Mouse (Mus musculus) forebrain, embryonic 11.5 days (tissue): ENCODE results near the gene Syne3. TPM values are rescaled to one million over a fixed set of nuclear protein-coding genes. Genes with fewer than 3 reads are reported as not detected.

Source experiments
- ATAC-seq: fragments of 200-750 bp; cut with Nextera tagmentation; replicated peaks from 2 replicates; pipeline ENCODE4 v1.8.0; 2017; ENCODE audit warnings: moderate TSS enrichment; ENCODE audit not compliant: low FRiP score
- DNase-seq: peaks from one replicate; pipeline ENCODE4 v3.0.0-alpha.2; 2017; ENCODE audit warnings: low spot score
- H3K27ac ChIP-seq: fragments of 300-500 bp; sonication (generic); 2 replicates; pipeline ENCODE4 v1.5.1; 2014; ENCODE audit warnings: low read depth, low read length
- H3K27me3 ChIP-seq: fragments of 300-500 bp; sonication (generic); 2 replicates; pipeline ENCODE4 v1.6.1; 2014; ENCODE audit warnings: mild to moderate bottlenecking, low read length, mixed read lengths; ENCODE audit not compliant: control insufficient read depth, insufficient read depth
- H3K36me3 ChIP-seq: fragments of 300-500 bp; sonication (generic); 2 replicates; pipeline ENCODE4 v1.6.1; 2014; ENCODE audit warnings: mild to moderate bottlenecking, low read length, moderate library complexity, mixed read lengths; ENCODE audit not compliant: control insufficient read depth, insufficient read depth
- H3K4me1 ChIP-seq: fragments of 300-500 bp; sonication (generic); replicated peaks from 2 replicates; pipeline ENCODE4 v1.6.1; 2014; ENCODE audit warnings: low read length, mixed read lengths; ENCODE audit not compliant: control insufficient read depth, insufficient read depth
- H3K4me2 ChIP-seq: fragments of 300-500 bp; sonication (generic); 2 replicates; pipeline ENCODE4 v1.6.1; 2014; ENCODE audit warnings: low read depth, mild to moderate bottlenecking, low read length, moderate library complexity, mixed read lengths; ENCODE audit not compliant: severe bottlenecking
- H3K4me3 ChIP-seq: fragments of 300-500 bp; sonication (generic); 2 replicates; pipeline ENCODE4 v1.5.1; 2014; ENCODE audit warnings: low read depth, low read length
- H3K9ac ChIP-seq: fragments of 300-500 bp; sonication (generic); 2 replicates; pipeline ENCODE4 v1.6.1; 2014; ENCODE audit warnings: low read length
- H3K9me3 ChIP-seq: fragments of 300-500 bp; sonication (generic); 2 replicates; pipeline ENCODE4 v1.6.1; 2016; ENCODE audit warnings: low read length, mixed read lengths; ENCODE audit not compliant: control insufficient read depth
- WGBS: fragments of 180-500 bp; shearing (Covaris S2); extraction: QIAGEN DNeasy Blood & Tissue Kit; methylation state at CpG from one replicate; pipeline ENCODE4 v1.1.7; 2014; 5-methylcytosine and 5-hydroxymethylcytosine counted together
- polyA plus RNA-seq: library from polyadenylated mRNA; unstranded; fragments of >200 nt; fragmentation: Nextera tagmentation; extraction: Ambion mirVana; gene quantifications from 2 replicates; pipeline ENCODE4 v1.2.1, GENCODE M21; 2014

Syne3 gene
- polyA plus RNA-seq, 1 experiment from 2014 or later, result 0.20 TPM

DNA sequence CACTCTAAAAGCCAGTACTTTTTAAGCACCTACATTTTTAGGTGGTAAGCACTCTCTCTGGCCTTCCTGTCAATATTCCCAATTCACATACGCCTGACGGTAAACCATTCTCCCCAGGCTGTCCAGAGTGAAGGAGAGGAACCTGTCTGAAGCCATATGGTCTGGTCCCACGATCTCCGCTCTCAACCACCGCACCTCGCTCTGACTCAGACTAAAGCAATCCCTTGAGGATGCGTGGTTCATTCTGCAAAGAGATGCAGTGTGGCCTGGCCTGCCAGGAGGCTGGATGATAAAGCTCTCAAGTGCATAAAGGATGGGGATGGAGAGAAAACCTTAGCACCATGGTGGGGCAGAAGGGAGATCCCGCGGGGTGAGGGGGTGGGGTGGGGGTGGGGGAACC lies 49.6 kb downstream of the Syne3 start:
- no peaks in the 10 kb centered on the region for H3K9me3 ChIP-seq
- no peaks in the 10 kb centered on the region; the same call in 1 of the 2 replicates for H3K27me3 ChIP-seq
- ATAC-seq (no peak), DNase-seq (no peak)
- H3K4me1 ChIP-seq, result 0 out of 2 replicates have a peak, but pooled peaks cover 2% of the 10 kb centered on the region
- no peak overlapping the region for H3K27ac ChIP-seq
- H3K4me3 ChIP-seq, result no peak overlapping the region
- H3K36me3 ChIP-seq, result no peaks in the 10 kb centered on the region
- no peak overlapping the region for H3K4me2 ChIP-seq
- no peak overlapping the region for H3K9ac ChIP-seq
- WGBS, result 69% methylated on average over 9 of the region's 9 CpGs

DNA sequence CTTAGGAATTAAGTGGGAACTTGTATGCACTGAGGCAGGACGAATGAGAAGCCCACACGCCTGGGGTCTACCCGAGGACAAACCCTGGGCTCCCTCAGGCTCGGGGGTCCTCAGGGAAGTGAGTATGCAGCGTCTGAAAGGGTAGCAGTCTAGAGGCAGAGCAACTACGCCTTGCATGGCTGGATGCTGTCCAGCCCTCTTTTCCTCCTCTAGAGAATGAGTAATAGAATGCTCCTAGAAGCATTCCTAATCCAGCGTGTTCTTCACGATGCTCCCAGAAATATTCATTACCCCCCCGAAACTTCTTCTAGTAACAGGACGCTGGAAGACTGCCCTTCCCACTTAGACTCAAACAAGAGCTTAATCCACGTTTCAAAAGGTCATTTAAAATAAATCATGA lies 51.3 kb downstream of the Syne3 start:
- H3K36me3 ChIP-seq, result no peaks in the 10 kb centered on the region
- no peaks in the 10 kb centered on the region for H3K9me3 ChIP-seq
- no peak overlapping the region for H3K27ac ChIP-seq
- no peak overlapping the region for H3K9ac ChIP-seq
- 87% methylated on average over 11 of the region's 11 CpGs for WGBS
- DNase-seq, result no peak
- H3K4me2 ChIP-seq, result no peak overlapping the region
- no peaks in the 10 kb centered on the region for H3K27me3 ChIP-seq
- ATAC-seq, result no peak
- 0 out of 2 replicates have a peak, but pooled peaks cover 2% of the 10 kb centered on the region for H3K4me1 ChIP-seq
- no peak overlapping the region for H3K4me3 ChIP-seq

GRCm38 (mm10) chr12:104957165-104957564 lies 52.4 kb downstream of the Syne3 start:
- Histone ChIP-seq H3K9me3 (no peaks in the 10 kb centered on the region), H3K36me3 (no peaks in the 10 kb centered on the region), H3K27ac (no peak overlapping the region), H3K9ac (no peak overlapping the region), H3K4me2 (no peak overlapping the region), H3K27me3 (no peaks in the 10 kb centered on the region), H3K4me3 (no peak overlapping the region), H3K4me1 (0 out of 2 replicates have a peak, but pooled peaks cover 2% of the 10 kb centered on the region)
- ATAC-seq (no peak), DNase-seq (no peak)
- WGBS, result 90% methylated on average over 1 of the region's 1 CpGs

DNA sequence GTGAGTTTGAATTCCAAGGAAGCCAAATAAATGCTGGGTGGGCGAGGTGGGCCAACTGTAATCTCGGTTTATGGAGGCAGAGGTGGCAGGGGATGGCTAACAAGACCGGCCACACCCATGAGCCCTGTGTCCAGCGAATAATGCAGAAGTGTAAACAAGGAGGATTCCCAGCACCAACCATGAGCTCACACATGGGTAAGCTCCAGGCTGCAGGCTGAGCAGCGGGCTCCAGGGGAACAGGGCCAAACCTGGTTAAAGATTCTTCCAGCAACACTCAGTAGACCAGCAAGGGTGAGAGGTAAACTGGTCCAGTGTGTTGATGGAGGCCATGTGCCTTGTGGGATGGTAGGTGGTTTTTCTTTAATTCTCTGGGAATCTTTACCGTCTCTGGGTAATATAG lies 53.2 kb downstream of the Syne3 start:
- Histone ChIP-seq H3K36me3 (no peaks in the 10 kb centered on the region), H3K4me1 (0 out of 2 replicates have a peak, but pooled peaks cover 2% of the 10 kb centered on the region), H3K9me3 (no peaks in the 10 kb centered on the region), H3K27me3 (no peaks in the 10 kb centered on the region), H3K4me3 (no peak overlapping the region), H3K4me2 (no peak overlapping the region), H3K9ac (no peak overlapping the region), H3K27ac (no peak overlapping the region)
- ATAC-seq (no peak), DNase-seq (no peak)
- 85% methylated on average over 6 of the region's 6 CpGs for WGBS

- no peaks in the 10 kb centered on the region for H3K36me3 ChIP-seq
- no peak overlapping the region for H3K9ac ChIP-seq
- H3K4me2 ChIP-seq, result no peak overlapping the region
- no peak overlapping the region for H3K4me3 ChIP-seq
- no peaks in the 10 kb centered on the region for H3K27me3 ChIP-seq
- ATAC-seq (no peak), DNase-seq (no peak)
- no peaks in the 10 kb centered on the region for H3K9me3 ChIP-seq
- no peak overlapping the region for H3K27ac ChIP-seq
- H3K4me1 ChIP-seq, result 0 out of 2 replicates have a peak, but pooled peaks cover 2% of the 10 kb centered on the region
- 77% methylated on average over 17 of the region's 17 CpGs for WGBS
Measured at GRCm38 (mm10) chr12:104955003-104955800, 54.4 kb downstream of the Syne3 start.

GRCm38 (mm10) chr12:104953941-104954340 lies 55.7 kb downstream of the Syne3 start:
- H3K4me1 ChIP-seq, result 0 out of 2 replicates have a peak, but pooled peaks cover 2% of the 10 kb centered on the region
- H3K36me3 ChIP-seq, result no peaks in the 10 kb centered on the region
- WGBS, result 20% methylated on average over 4 of the region's 4 CpGs
- no peak overlapping the region for H3K27ac ChIP-seq
- ATAC-seq (no peak), DNase-seq (peak; percentile 77)
- no peak overlapping the region for H3K9ac ChIP-seq
- no peaks in the 10 kb centered on the region for H3K27me3 ChIP-seq
- no peaks in the 10 kb centered on the region for H3K9me3 ChIP-seq
- H3K4me3 ChIP-seq, result no peak overlapping the region
- H3K4me2 ChIP-seq, result no peak overlapping the region

GRCm38 (mm10) chr12:104952458-104952857 lies 57.2 kb downstream of the Syne3 start:
- H3K4me3 ChIP-seq, result no peak overlapping the region
- ATAC-seq (peak; percentile 63), DNase-seq (peak; percentile 87)
- H3K4me2 ChIP-seq, result no peak overlapping the region
- 0 out of 2 replicates have a peak, but pooled peaks cover 2% of the 10 kb centered on the region for H3K4me1 ChIP-seq
- no peak overlapping the region for H3K9ac ChIP-seq
- 13% methylated on average over 5 of the region's 5 CpGs for WGBS
- H3K9me3 ChIP-seq, result no peaks in the 10 kb centered on the region
- H3K27ac ChIP-seq, result no peak overlapping the region
- H3K27me3 ChIP-seq, result no peaks in the 10 kb centered on the region
- H3K36me3 ChIP-seq, result no peaks in the 10 kb centered on the region

- no peaks in the 10 kb centered on the region for H3K27me3 ChIP-seq
- no peaks in the 10 kb centered on the region for H3K36me3 ChIP-seq
- H3K4me3 ChIP-seq, result no peak overlapping the region
- DNase-seq (no peak), ATAC-seq (no peak)
- no peaks in the 10 kb centered on the region for H3K4me1 ChIP-seq
- no peak overlapping the region for H3K9ac ChIP-seq
- H3K27ac ChIP-seq, result no peak overlapping the region
- H3K4me2 ChIP-seq, result no peak overlapping the region
- WGBS, result 86% methylated on average over 2 of the region's 2 CpGs
- H3K9me3 ChIP-seq, result no peaks in the 10 kb centered on the region
Measured at GRCm38 (mm10) chr12:104947911-104948310, 61.7 kb downstream of the Syne3 start.

GRCm38 (mm10) chr12:104946231-104946630 lies 63.4 kb downstream of the Syne3 start:
- DNase-seq (no peak), ATAC-seq (no peak)
- WGBS, result 91% methylated on average over 6 of the region's 6 CpGs
- no peak overlapping the region for H3K4me2 ChIP-seq
- no peak overlapping the region for H3K4me3 ChIP-seq
- H3K36me3 ChIP-seq, result no peaks in the 10 kb centered on the region
- H3K27ac ChIP-seq, result no peak overlapping the region
- H3K4me1 ChIP-seq, result no peaks in the 10 kb centered on the region
- H3K9me3 ChIP-seq, result no peaks in the 10 kb centered on the region
- H3K9ac ChIP-seq, result no peak overlapping the region
- H3K27me3 ChIP-seq, result no peaks in the 10 kb centered on the region
